ENCODE assay signal across 12 mouse cellular contexts in genomic region chr14:76097815-76098214, GRCm38 (mm10).
"Had no signal": no experiment of that assay in that cellular context is flagged by ENCODE, and none has a peak within 500 bp of the region (broad histone marks: within the 10 kb centered on the region; RNA-seq: fewer than 3 reads in every experiment).

No protein-coding gene starts in this region.

- H3K27ac ChIP-seq: intestine, embryonic 15.5 days; left cerebral cortex, adult 2 months; limb, embryonic 10.5 days; liver, embryonic 15.5 days; midbrain, embryonic 15.5 days; neural tube, embryonic 12.5 days; stomach, postnatal 0 days had no signal

- H3K4me1 ChIP-seq: intestine, embryonic 15.5 days; limb, embryonic 10.5 days; liver, embryonic 15.5 days; megakaryocyte, embryonic 14.5 days; midbrain, embryonic 15.5 days; neural tube, embryonic 12.5 days had no signal

- DNase-seq: lung, embryonic 14.5 days; lung, postnatal 10 days; lung, postnatal 4 days; thymus, postnatal 14 days had no signal

- H3K4me3 ChIP-seq: intestine, embryonic 15.5 days; left cerebral cortex, adult 2 months; limb, embryonic 10.5 days; liver, embryonic 15.5 days; megakaryocyte, embryonic 14.5 days; midbrain, embryonic 15.5 days; neural tube, embryonic 12.5 days had no signal
